Mouse (Mus musculus) lung, postnatal 14 days (tissue): Measurements from ENCODE around the gene Haao.
"Not testable (repeated sequence)": the region's sequence is repeated elsewhere in the genome, so short reads cannot be mapped to it uniquely, and the experiment has no call there.

Experiments
- DNase-seq: peaks from one replicate; pipeline ENCODE4 v3.0.0; 2021

The Haao gene

GRCm38 (mm10) chr17:83862134-83862881, 14.5 kb upstream of the Haao start:
- DNase-seq = peak; percentile 65

GRCm38 (mm10) chr17:83861444-83862133, 13.8 kb upstream of the Haao start:
- peak; percentile 98 for DNase-seq

- not testable (repeated sequence) for DNase-seq
These were observed 13.2 kb upstream of the Haao start for GRCm38 (mm10) chr17:83860968-83861367.

- DNase-seq = no peak
These were observed 12.5 kb upstream of the Haao start for GRCm38 (mm10) chr17:83860224-83860623.

GRCm38 (mm10) chr17:83859639-83860038, 11.9 kb upstream of the Haao start:
- no peak for DNase-seq

GRCm38 (mm10) chr17:83858413-83858812, 10.7 kb upstream of the Haao start:
- no peak for DNase-seq

DNA sequence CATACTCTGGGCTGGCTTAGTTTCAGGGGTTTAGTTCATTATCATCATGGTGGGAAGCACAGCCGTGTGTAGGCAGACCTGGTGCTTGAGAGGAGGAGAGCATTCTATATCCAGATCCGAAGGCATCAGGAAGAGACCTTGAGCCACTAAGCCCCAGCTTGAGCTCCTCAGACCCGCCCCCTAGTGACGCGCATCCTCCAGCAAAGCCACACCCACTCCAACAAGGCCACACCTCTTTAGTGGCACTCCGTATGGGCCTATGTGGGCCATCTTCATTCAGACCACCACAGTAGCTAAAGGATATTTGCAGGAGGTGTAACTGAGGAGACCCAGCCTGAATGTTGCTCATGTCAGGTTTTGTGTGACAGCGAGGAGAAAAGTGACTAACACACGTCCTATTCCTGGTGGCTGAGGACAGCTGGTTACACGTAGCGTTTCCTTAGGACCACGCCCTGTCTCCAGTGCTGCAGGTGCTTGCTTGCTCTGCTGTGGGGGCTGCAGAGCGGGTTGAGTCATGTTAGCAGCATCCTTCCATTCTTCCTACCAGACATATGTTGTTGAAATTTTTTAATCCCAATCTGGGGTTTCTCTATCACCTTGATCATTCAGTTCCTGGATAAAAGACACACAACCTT, 6.6 kb upstream of the Haao start:
- DNase-seq = no peak

- DNase-seq = no peak
These were observed 6.1 kb upstream of the Haao start for GRCm38 (mm10) chr17:83853831-83854230.

DNA sequence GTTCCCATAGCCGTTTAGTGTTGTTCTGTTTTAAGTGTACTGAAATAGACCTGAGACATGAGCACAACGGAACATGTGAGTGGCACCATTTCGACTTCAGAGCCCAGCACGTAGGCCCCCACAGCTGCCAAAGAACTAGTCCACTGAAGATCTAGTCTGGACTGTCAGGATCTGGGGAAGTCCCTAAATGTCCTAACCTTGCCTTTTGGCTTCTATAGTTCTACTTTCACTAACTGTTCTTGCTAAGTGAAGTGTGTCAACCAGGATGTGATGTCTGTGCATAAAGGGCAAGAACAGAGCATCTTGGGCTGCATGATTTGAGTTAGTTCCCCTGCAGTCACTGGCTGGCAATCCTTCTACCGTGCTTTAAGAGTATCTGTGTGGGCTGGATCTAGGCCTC, 3.1 kb upstream of the Haao start:
- DNase-seq = no peak

GRCm38 (mm10) chr17:83850458-83850857, 2.7 kb upstream of the Haao start:
- peak; percentile 93 for DNase-seq

GRCm38 (mm10) chr17:83849717-83850116, 2.0 kb upstream of the Haao start:
- DNase-seq = no peak

DNA sequence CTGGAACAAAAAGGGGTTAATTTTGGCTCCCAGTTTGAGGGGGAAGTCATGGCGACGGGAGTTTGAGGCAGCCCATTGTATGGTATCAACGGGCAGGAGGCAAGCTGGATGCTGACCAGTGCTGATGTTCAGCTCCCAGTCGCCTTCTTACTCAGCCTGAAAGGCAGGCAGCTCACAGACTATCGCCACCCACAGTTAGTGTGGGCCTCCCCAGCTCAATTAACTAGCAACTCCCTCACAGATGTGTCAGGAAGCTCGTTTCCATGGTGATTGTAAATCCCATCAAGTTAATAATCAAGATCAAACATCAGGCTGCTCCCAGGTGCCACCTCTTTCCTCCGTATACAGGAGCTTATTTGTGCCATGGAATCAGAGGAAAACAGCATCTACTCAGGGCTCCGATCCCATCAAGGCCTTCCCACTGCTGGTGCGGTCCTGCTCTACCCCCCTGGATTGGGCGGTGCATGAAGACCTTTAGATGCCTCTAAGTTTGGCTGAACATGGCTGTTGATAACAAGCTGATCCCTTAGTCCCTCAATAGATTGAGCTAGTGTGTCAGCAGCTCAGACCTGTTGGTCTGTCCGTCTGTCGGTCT, 1.4 kb upstream of the Haao start:
- no peak for DNase-seq

DNA sequence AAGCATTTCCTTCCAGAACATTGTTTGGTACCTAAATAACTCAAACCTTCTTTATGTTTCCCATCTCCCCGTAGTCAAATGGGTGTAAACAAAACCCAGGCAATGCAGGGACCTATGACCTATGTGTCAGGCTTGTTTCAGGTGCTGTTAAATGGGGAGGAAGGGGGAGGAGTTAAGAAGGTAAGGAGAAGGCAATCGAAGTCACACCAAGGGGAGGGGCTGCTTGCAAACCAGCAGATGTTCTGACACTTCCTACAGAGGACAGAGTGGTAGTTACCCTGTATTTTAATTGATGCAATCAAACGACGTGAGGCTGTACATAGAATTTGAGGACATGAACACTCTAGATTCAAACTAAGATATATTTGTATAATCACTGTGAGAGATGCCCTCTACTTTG, 719 bp upstream of the Haao start:
- DNase-seq = no peak

GRCm38 (mm10) chr17:83847100-83847499, 663 bp downstream of the Haao start:
- no peak for DNase-seq

- DNase-seq = no peak
These were observed 1.3 kb downstream of the Haao start for GRCm38 (mm10) chr17:83846301-83847021.

- no peak for DNase-seq
These were observed 2.2 kb downstream of the Haao start for GRCm38 (mm10) chr17:83845538-83845937.

DNA sequence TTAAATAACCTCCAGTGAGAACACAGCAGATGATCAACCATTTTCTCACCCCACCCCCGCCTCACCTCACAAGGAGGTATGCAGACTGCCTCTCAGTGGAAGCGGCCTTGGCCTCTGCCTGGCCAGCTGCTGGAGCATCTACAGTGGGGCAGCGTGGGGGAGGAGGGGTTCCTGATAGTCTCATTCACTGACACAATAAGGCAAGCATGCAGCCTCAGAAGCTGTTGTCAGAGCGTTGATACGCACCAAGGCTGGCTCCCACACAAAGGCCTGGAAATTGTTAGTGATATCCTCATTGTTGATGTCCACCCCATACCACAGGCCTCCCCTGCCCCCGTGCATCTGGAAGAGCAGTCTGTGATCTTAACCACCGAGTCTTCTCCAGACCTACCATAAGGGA, 4.0 kb downstream of the Haao start:
- no peak for DNase-seq

GRCm38 (mm10) chr17:83841011-83841410, 6.8 kb downstream of the Haao start:
- DNase-seq = no peak

DNA sequence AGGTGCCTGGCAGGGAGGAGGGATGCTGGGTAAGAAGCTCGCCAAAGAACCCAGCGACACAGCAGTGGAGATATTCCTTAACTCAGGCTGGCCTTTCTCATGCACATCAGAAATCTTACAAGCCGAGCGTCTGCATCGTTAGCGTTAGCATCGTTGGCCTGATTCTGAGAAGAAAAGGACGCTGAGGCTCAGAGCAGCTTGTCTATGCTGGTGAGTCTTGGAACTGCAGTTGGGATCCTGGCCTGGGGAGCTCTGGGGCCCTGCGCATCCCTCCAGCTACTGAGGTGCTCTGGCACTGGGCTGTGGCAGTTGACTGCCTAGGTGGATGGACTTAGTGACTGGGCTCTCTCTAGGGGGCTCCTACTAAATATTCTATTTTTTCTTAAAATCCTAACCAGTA, 8.6 kb downstream of the Haao start:
- DNase-seq = no peak

- no peak for DNase-seq
These were observed 10.0 kb downstream of the Haao start for GRCm38 (mm10) chr17:83837659-83838190.

- no peak for DNase-seq
These were observed 11.7 kb downstream of the Haao start for GRCm38 (mm10) chr17:83836048-83836447.

DNA sequence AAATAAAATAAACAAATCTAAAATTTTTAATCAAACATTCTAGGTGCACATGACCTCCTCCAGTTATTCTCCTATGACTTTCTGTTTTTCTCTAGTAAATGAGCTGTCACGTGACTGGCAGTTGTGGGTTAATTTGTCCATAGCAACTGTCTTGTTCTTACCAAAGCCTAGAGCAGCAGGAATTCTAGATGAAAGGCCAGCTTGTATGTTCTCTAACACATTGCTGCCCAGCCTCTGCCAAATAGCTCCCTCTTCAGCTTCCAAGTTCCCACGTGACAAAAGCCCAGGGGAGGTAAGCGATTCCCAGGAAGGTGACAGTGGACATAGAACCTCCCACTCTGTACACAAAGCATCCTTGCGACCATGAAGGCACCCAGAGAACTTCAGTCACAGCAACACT, 13.6 kb downstream of the Haao start:
- DNase-seq = no peak
